Comparison of ENCODE assay signal across 18 mouse cellular contexts in the genomic region with DNA sequence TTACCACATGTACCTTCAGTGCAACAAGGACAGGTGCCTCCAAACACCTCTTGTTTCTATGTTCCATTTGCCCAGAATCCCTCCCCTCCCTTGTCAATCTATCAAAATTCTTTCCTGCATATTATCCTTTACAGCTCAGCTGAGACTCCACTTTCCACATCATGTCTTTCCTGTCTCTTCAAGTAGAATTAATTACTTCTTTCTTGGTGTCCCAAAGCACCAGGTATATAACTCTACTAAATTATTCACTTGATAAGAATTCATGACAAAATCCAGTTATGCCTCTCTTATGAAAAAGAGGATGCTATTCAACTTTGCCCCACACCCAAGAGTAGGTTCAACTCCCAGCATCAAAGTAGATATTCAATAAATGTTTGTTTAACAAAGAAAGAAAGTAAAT.
DNase-seq lines count a peak whose midpoint lies in the region; ATAC-seq and TF ChIP-seq lines count a peak whose summit lies in the region.
"Had no signal": no experiment of that assay in that cellular context is flagged by ENCODE, and none has a peak within 500 bp of the region (broad histone marks: within the 10 kb centered on the region; RNA-seq: fewer than 3 reads in every experiment).

No protein-coding gene starts in this region.

- no peaks in the 10 kb centered on the region for H3K27me3 ChIP-seq in hindbrain, embryonic 13.5 days
- H3K27me3 ChIP-seq in hindbrain, embryonic 12.5 days: no peaks in the 10 kb centered on the region
- H3K27me3 ChIP-seq in midbrain, embryonic 13.5 days: no peaks in the 10 kb centered on the region
- no peaks in the 10 kb centered on the region for H3K27me3 ChIP-seq in midbrain, postnatal 0 days (ENCODE audit: insufficient read depth, low read length)
- H3K27me3 ChIP-seq: forebrain, embryonic 13.5 days had no signal

- H3K4me3 ChIP-seq in hindbrain, embryonic 13.5 days: no peak overlapping the region
- H3K4me3 ChIP-seq in hindbrain, embryonic 12.5 days: no peak overlapping the region
- H3K4me3 ChIP-seq in layer of hippocampus, adult 2 months: no peak overlapping the region
- H3K4me3 ChIP-seq in midbrain, embryonic 13.5 days (replicated peaks): no peak overlapping the region
- no peak overlapping the region for H3K4me3 ChIP-seq in midbrain, postnatal 0 days (ENCODE audit: low read depth, low read length)
- H3K4me3 ChIP-seq: embryonic facial prominence, embryonic 10.5 days; forebrain, embryonic 13.5 days; heart, embryonic 10.5 days had no signal

- no peaks in the 10 kb centered on the region for H3K9me3 ChIP-seq in hindbrain, embryonic 13.5 days
- H3K9me3 ChIP-seq in hindbrain, embryonic 12.5 days (replicated peaks): no peaks in the 10 kb centered on the region
- H3K9me3 ChIP-seq in midbrain, embryonic 13.5 days: no peaks in the 10 kb centered on the region
- H3K9me3 ChIP-seq in midbrain, postnatal 0 days (ENCODE audit: low read length): no peaks in the 10 kb centered on the region
- H3K9me3 ChIP-seq: embryonic facial prominence, embryonic 10.5 days; forebrain, embryonic 13.5 days; heart, embryonic 10.5 days had no signal

- no peak for ATAC-seq in hindbrain, embryonic 13.5 days (ENCODE audit: low FRiP score)
- ATAC-seq in hindbrain, embryonic 12.5 days (ENCODE audit: low FRiP score): no peak
- peak; percentile 40; the same call in 1 of the 2 replicates for ATAC-seq in midbrain, embryonic 13.5 days
- ATAC-seq in midbrain, postnatal 0 days (ENCODE audit: low FRiP score): no peak; the same call in 1 of the 2 replicates
- ATAC-seq: inflammation-experienced regulatory T-cells, adult 6 months had no signal

- no peaks in the 10 kb centered on the region for H3K36me3 ChIP-seq in hindbrain, embryonic 13.5 days
- H3K36me3 ChIP-seq in hindbrain, embryonic 12.5 days: no peaks in the 10 kb centered on the region
- no peaks in the 10 kb centered on the region for H3K36me3 ChIP-seq in midbrain, embryonic 13.5 days
- H3K36me3 ChIP-seq in midbrain, postnatal 0 days (ENCODE audit: insufficient read depth, low read length): no peaks in the 10 kb centered on the region
- H3K36me3 ChIP-seq: embryonic facial prominence, embryonic 10.5 days; heart, embryonic 10.5 days had no signal

- peaks cover 7% of the 10 kb centered on the region for H3K4me1 ChIP-seq in hindbrain, embryonic 13.5 days (replicated peaks)
- peaks cover 11% of the 10 kb centered on the region for H3K4me1 ChIP-seq in hindbrain, embryonic 12.5 days
- H3K4me1 ChIP-seq in midbrain, embryonic 13.5 days (replicated peaks): 0 out of 2 replicates have a peak, but pooled peaks cover 4% of the 10 kb centered on the region
- H3K4me1 ChIP-seq in midbrain, postnatal 0 days (ENCODE audit: insufficient read depth, low read length): no peaks in the 10 kb centered on the region
- H3K4me1 ChIP-seq: heart, embryonic 10.5 days had no signal

- 0 out of 2 replicates have a peak overlapping the region, but pooled peaks have one; percentile 18 for H3K27ac ChIP-seq in hindbrain, embryonic 13.5 days
- no peak overlapping the region for H3K27ac ChIP-seq in hindbrain, embryonic 12.5 days
- peak overlapping the region; percentile 77 for H3K27ac ChIP-seq in layer of hippocampus, adult 2 months
- no peak overlapping the region for H3K27ac ChIP-seq in midbrain, embryonic 13.5 days
- H3K27ac ChIP-seq in midbrain, postnatal 0 days (ENCODE audit: low read depth, low read length): 0 out of 2 replicates have a peak overlapping the region, but pooled peaks have one; percentile 26
- H3K27ac ChIP-seq: embryonic facial prominence, embryonic 10.5 days; forebrain, embryonic 13.5 days; heart, embryonic 10.5 days had no signal

- no peak overlapping the region for H3K9ac ChIP-seq in hindbrain, embryonic 13.5 days
- H3K9ac ChIP-seq in hindbrain, embryonic 12.5 days: no peak overlapping the region
- H3K9ac ChIP-seq in midbrain, embryonic 13.5 days (replicated peaks): no peak overlapping the region
- H3K9ac ChIP-seq in midbrain, postnatal 0 days (replicated peaks; ENCODE audit: low read length, poor library complexity, severe bottlenecking): no peak overlapping the region
- H3K9ac ChIP-seq: forebrain, embryonic 13.5 days had no signal

- no peak overlapping the region for H3K4me2 ChIP-seq in hindbrain, embryonic 13.5 days
- H3K4me2 ChIP-seq in hindbrain, embryonic 12.5 days (replicated peaks): no peak overlapping the region
- H3K4me2 ChIP-seq in midbrain, embryonic 13.5 days (replicated peaks): no peak overlapping the region
- H3K4me2 ChIP-seq in midbrain, postnatal 0 days (ENCODE audit: low read depth, low read length, poor library complexity, severe bottlenecking): no peak overlapping the region
- H3K4me2 ChIP-seq: forebrain, embryonic 13.5 days had no signal

- no peak for DNase-seq in layer of hippocampus, adult 2 months (ENCODE audit: low spot score in 2 of 2)
- DNase-seq in layer of hippocampus, adult 8-10 months (ENCODE audit: low spot score in 2 of 2): no peak
- no peak for DNase-seq in midbrain, postnatal 0 days (ENCODE audit: low spot score)
- DNase-seq in heart, adult 9 months (ENCODE audit: low spot score in 2 of 2): no peak
- no peak for DNase-seq in left cerebral cortex, adult 11 months (ENCODE audit: low spot score)
- DNase-seq: adrenal gland, postnatal 10 days; cerebellum, adult 11-12 months; gastrocnemius, postnatal 36 days; heart, adult 11 months; heart, postnatal 10 days; heart, postnatal 4 days had no signal

- TF ChIP-seq CTCF in layer of hippocampus, adult 2 months (conservative IDR thresholded peaks at IDR 0.05): no peak
- no peak for TF ChIP-seq CTCF in midbrain, postnatal 0 days (IDR thresholded peaks at IDR 0.05)

Comparison
In these comparisons a context has a peak if more than half of its experiments do, and no peak if none do; other contexts are left out.
1. H3K27ac ChIP-seq: peak in hindbrain, embryonic 13.5 days (single experiment), layer of hippocampus, adult 2 months (single experiment) and midbrain, postnatal 0 days (single experiment); none in hindbrain, embryonic 12.5 days (single experiment) and midbrain, embryonic 13.5 days (single experiment).